Mouse (Mus musculus) embryonic facial prominence, embryonic 11.5 days (tissue): ENCODE data around the gene Iqschfp. TPM values are rescaled to one million over a fixed set of nuclear protein-coding genes. Genes with fewer than 3 reads are reported as not detected.

Source experiments
- ATAC-seq: fragments of 200-750 bp; cut with Nextera tagmentation; replicated peaks from 2 replicates; pipeline ENCODE4 v1.8.0; 2017; ENCODE audit warnings: low read depth; ENCODE audit not compliant: insufficient number of reproducible peaks, low FRiP score, low TSS enrichment
- DNase-seq: peaks from one replicate; pipeline ENCODE4 v3.0.0-alpha.2; 2015; ENCODE audit warnings: low spot score
- H3K27ac ChIP-seq: fragments of 300-500 bp; sonication (generic); replicated peaks from 2 replicates; pipeline ENCODE4 v1.5.1; 2014; ENCODE audit warnings: mild to moderate bottlenecking, low read depth, low read length, control low read depth
- H3K27me3 ChIP-seq: fragments of 300-500 bp; sonication (generic); 2 replicates; pipeline ENCODE4 v1.6.1; 2014; ENCODE audit warnings: mild to moderate bottlenecking, low read length, moderate library complexity, mixed read lengths; ENCODE audit not compliant: control insufficient read depth, insufficient read depth
- H3K36me3 ChIP-seq: fragments of 300-500 bp; sonication (generic); replicated peaks from 2 replicates; pipeline ENCODE4 v1.6.1; 2014; ENCODE audit warnings: low read depth, mild to moderate bottlenecking, low read length, moderate library complexity, mixed read lengths; ENCODE audit not compliant: control insufficient read depth, insufficient read depth
- H3K4me1 ChIP-seq: fragments of 300-500 bp; sonication (generic); 2 replicates; pipeline ENCODE4 v1.6.1; 2014; ENCODE audit warnings: low read length, mixed read lengths; ENCODE audit not compliant: control insufficient read depth, insufficient read depth
- H3K4me2 ChIP-seq: fragments of 300-500 bp; sonication (generic); 2 replicates; pipeline ENCODE4 v1.6.1; 2014; ENCODE audit warnings: low read depth, mild to moderate bottlenecking, control low read depth, low read length, moderate library complexity
- H3K4me3 ChIP-seq: fragments of 300-500 bp; sonication (generic); 2 replicates; pipeline ENCODE4 v1.5.1; 2014; ENCODE audit warnings: low read depth, low read length, control low read depth
- H3K9ac ChIP-seq: fragments of 300-500 bp; sonication (generic); replicated peaks from 2 replicates; pipeline ENCODE4 v1.6.1; 2014; ENCODE audit warnings: mild to moderate bottlenecking, control low read depth, low read length
- H3K9me3 ChIP-seq: fragments of 300-500 bp; sonication (generic); replicated peaks from 2 replicates; pipeline ENCODE4 v1.6.1; 2016; ENCODE audit warnings: mild to moderate bottlenecking, low read length, inconsistent platforms, mixed read lengths; ENCODE audit not compliant: control insufficient read depth
- WGBS: fragments of 180-500 bp; shearing (Covaris S2); extraction: QIAGEN DNeasy Blood & Tissue Kit; methylation state at CpG from one replicate; pipeline ENCODE4 v1.1.7; 2014; 5-methylcytosine and 5-hydroxymethylcytosine counted together
- polyA plus RNA-seq: library from polyadenylated mRNA; unstranded; fragments of >200 nt; fragmentation: Nextera tagmentation; extraction: Ambion mirVana; gene quantifications from 2 replicates; pipeline ENCODE4 v1.2.1, GENCODE M21; 2014

Gene Iqschfp
- polyA plus RNA-seq, 1 experiment from 2014 or later: 0.87 TPM

DNA sequence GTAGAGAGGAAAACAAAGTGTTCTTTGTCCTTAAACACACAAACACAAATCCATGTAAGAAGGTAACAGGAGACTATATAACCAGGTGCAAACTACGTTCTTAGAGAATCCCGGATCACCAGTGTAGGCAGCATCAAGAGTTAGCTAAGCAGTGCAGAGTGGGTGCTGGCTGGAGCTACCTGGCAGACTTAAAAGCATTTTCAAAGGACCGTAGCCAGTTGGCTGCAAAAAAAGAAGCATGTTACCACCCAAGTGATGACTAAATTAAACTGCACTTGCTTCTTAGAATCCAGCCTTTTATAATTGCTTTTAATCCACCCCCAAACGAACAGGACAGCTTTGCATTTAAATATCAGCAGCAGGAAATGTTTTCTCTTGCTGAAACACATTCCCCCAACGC lies 574.6 kb downstream of the Iqschfp start:
- no peak for ATAC-seq
- DNase-seq: no peak
- no peaks in the 10 kb centered on the region for H3K36me3 ChIP-seq
- H3K4me1 ChIP-seq: no peaks in the 10 kb centered on the region; the same call in 1 of the 2 replicates
- H3K9ac ChIP-seq: no peak overlapping the region
- no peaks in the 10 kb centered on the region for H3K27me3 ChIP-seq
- no peaks in the 10 kb centered on the region for H3K9me3 ChIP-seq
- H3K4me2 ChIP-seq: no peak overlapping the region
- no peak overlapping the region for H3K27ac ChIP-seq
- 21% methylated on average over 5 of the region's 5 CpGs for WGBS
- H3K4me3 ChIP-seq: no peak overlapping the region

DNA sequence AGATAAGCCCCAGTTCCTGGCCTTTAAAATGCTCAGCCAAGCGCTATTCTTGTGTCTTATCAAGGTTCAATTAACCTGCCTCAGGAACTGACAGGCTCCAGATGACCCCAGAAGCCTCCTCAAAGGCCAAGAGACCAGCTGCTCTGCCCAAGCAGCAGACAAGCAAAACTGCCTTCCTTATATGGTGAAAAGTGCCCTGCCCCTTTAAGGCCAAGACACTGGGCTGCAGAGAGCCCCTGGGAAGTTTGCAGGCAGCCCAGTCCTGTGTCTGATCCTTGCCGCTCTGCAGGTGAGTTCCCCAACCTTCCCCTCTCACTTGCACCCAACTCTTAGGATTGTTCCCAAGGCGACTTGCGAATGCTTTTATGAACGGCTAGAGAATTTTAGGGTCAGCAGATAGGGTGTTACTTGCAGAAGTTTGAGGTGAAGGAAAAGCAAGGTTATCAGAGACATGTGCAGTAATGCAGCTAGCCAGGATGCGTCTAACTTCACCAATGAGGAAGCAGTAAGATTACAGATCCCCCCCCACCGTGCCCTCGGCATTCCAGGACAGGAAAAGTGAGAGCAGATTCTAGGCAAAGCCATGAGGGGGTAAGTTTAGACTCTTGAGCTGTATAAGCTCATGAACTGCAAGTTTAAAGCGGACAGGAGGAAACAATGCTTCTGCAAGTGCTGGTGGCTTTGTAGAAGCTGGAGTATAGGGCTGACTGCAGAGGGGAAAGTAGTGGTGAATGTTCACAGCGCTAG lies 576.1 kb downstream of the Iqschfp start:
- peak overlapping the region; percentile 21 for H3K4me3 ChIP-seq
- peak overlapping the region; percentile 28 for H3K9ac ChIP-seq
- no peaks in the 10 kb centered on the region for H3K27me3 ChIP-seq
- no peaks in the 10 kb centered on the region for H3K36me3 ChIP-seq
- no peaks in the 10 kb centered on the region; the same call in 1 of the 2 replicates for H3K4me1 ChIP-seq
- H3K4me2 ChIP-seq: peak overlapping the region; percentile 47
- ATAC-seq (peak; percentile 56; the same call in 1 of the 2 replicates), DNase-seq (peak; percentile 61)
- H3K27ac ChIP-seq: no peak overlapping the region
- 2% methylated on average over 10 of the region's 10 CpGs for WGBS
- H3K9me3 ChIP-seq: no peaks in the 10 kb centered on the region

DNA sequence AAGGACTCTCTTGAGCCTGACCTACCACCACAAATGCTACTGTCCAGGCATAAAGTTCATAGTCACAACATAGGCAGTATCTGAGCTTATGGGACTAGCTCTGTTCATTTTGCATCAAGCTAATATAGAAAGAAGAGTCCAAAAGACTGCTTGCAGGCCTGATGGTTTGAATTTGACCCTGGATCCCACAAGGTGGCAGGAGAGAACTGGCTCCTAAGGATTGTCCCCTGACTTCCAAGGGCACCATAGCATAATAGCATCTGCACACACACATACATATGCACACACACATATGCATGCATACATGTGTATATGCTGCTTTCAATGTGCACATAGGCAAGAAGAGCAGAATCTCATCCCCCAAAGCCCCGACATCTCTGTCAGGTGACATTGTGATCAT lies 577.6 kb downstream of the Iqschfp start:
- ATAC-seq: no peak
- H3K4me1 ChIP-seq: no peaks in the 10 kb centered on the region; the same call in 1 of the 2 replicates
- WGBS: 84% methylated on average over 1 of the region's 1 CpGs

DNA sequence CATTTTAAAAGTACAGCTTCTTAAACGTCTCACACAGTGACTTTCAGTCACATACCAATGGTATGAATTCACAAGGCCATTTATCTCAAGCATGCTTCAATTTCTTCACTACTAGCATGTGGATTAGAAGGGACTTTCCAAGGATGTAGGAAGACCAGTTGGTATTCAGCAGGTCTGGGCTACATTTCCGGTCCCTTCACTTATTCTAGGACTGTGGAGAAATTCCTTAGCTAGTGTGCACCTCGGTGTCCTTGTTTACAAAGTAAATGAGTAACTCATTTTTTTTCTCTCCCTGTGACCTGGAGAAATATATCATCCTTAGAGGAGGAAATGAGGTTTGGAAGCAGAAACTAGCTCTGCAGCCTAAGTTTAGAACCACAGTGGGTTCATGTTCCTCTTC lies 578.0 kb downstream of the Iqschfp start:
- H3K9ac ChIP-seq: no peak overlapping the region
- H3K27me3 ChIP-seq: no peaks in the 10 kb centered on the region
- no peak overlapping the region for H3K27ac ChIP-seq
- ATAC-seq (no peak), DNase-seq (no peak)
- WGBS: 61% methylated on average over 3 of the region's 3 CpGs
- no peaks in the 10 kb centered on the region for H3K9me3 ChIP-seq
- H3K4me2 ChIP-seq: no peak overlapping the region
- no peaks in the 10 kb centered on the region; the same call in 1 of the 2 replicates for H3K4me1 ChIP-seq
- H3K4me3 ChIP-seq: no peak overlapping the region
- H3K36me3 ChIP-seq: no peaks in the 10 kb centered on the region

More for the DNA sequence above, 577.6 kb downstream of the Iqschfp start:
- no peak overlapping the region for H3K4me3 ChIP-seq
- no peaks in the 10 kb centered on the region for H3K36me3 ChIP-seq
- H3K27ac ChIP-seq: no peak overlapping the region
- DNase-seq: no peak
- H3K27me3 ChIP-seq: no peaks in the 10 kb centered on the region
- H3K9ac ChIP-seq: no peak overlapping the region
- no peak overlapping the region for H3K4me2 ChIP-seq
- no peaks in the 10 kb centered on the region for H3K9me3 ChIP-seq

DNA sequence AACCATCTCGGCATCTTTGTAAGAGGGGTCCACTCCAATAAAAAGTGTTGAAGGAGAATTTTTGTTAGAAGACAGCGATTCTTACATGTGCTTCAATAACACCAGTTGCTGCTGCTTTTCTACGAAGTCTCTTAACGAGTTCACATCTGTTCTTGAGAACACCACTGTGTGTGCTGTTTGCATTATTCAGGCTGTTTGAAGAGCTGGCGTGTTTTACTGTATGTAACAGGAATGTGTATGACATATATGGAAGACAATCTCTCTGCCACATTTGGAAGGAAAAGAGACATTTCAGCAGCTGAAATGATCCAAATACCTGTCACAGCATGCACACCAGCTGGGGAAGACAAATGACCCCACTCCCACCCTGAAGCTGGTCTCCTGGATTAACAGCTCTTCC lies 578.6 kb downstream of the Iqschfp start:
- DNase-seq (no peak), ATAC-seq (no peak)
- 65% methylated on average over 5 of the region's 5 CpGs for WGBS
- no peaks in the 10 kb centered on the region; the same call in 1 of the 2 replicates for H3K4me1 ChIP-seq
- no peaks in the 10 kb centered on the region for H3K27me3 ChIP-seq
- H3K36me3 ChIP-seq: no peaks in the 10 kb centered on the region
- H3K9me3 ChIP-seq: no peaks in the 10 kb centered on the region
- no peak overlapping the region for H3K27ac ChIP-seq
- H3K9ac ChIP-seq: no peak overlapping the region
- no peak overlapping the region for H3K4me2 ChIP-seq
- H3K4me3 ChIP-seq: no peak overlapping the region

DNA sequence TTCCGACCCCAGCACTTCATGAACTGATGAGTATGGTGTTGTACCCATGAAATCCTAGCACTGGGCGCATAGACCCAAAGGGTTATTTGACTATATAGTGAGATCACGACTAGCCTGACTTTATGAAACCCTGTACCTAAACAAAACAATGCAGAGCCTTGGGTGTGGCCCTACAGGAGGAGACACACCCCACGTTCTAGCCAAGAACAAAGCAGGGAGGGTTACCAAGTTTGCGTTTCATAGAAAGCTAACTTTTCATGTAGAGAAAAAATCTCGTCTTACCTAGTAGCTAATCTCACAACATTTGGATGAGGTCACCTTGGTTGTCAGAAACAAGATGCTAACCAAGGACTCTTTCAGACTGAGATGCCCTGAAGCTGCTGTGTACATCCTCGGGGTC lies 584.3 kb downstream of the Iqschfp start:
- DNase-seq: no peak
- Histone ChIP-seq H3K27me3 (no peaks in the 10 kb centered on the region), H3K27ac (no peak overlapping the region), H3K4me3 (no peak overlapping the region), H3K9ac (no peak overlapping the region), H3K9me3 (no peaks in the 10 kb centered on the region), H3K4me2 (no peak overlapping the region), H3K4me1 (no peaks in the 10 kb centered on the region), H3K36me3 (no peaks in the 10 kb centered on the region)
- whole genome bisulfite sequencing: 88% methylated on average over 7 of the region's 7 CpGs
- no peak for ATAC-seq

DNA sequence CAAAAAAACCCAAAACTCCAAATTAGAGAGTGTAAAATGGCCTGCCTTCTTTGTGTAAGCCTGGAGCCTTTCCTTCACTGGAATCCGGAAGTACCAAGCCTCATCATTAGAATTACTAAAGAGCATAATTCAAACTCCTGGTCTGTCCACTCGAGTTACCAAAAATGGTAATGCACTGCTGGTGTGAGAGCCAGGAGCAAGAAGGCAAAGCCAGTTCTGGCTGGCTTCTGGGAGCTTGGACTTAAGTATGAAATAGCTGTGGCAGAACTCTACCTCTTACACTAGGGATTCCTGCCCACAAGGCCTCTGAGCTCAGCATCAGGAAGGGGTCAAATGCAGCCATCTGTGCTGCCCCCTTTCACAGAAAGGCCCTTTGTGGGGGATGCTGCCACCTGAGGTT lies 585.4 kb downstream of the Iqschfp start:
- Histone ChIP-seq H3K4me1 (no peaks in the 10 kb centered on the region), H3K27me3 (no peaks in the 10 kb centered on the region), H3K4me3 (no peak overlapping the region), H3K9me3 (no peaks in the 10 kb centered on the region), H3K36me3 (no peaks in the 10 kb centered on the region), H3K4me2 (no peak overlapping the region), H3K27ac (no peak overlapping the region), H3K9ac (no peak overlapping the region)
- WGBS: 50% methylated on average over 2 of the region's 2 CpGs
- no peak for DNase-seq
- ATAC-seq: no peak

DNA sequence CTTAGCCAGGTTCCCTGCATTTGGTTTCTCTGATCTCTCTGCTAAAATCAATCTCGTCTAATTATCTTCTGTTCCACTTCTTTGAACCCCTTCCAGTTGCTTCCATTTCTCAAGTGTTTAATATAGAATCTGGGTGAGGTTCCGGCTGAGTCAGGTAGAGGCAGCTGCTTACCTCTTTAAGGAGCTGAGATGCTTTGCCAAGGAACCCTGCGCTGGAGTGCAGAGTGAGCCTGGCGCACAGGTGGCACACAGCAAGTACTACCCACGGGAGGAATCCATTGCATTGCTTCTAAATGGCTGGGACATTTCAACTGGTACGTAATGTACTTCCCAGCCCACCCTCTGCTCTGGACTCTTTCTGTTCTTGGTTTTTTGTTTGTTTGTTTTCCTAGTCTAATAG lies 587.2 kb downstream of the Iqschfp start:
- Histone ChIP-seq H3K4me2 (no peak overlapping the region), H3K4me1 (no peaks in the 10 kb centered on the region), H3K9ac (no peak overlapping the region), H3K27me3 (no peaks in the 10 kb centered on the region), H3K36me3 (no peaks in the 10 kb centered on the region), H3K9me3 (no peaks in the 10 kb centered on the region), H3K27ac (no peak overlapping the region), H3K4me3 (no peak overlapping the region)
- DNase-seq: no peak
- 82% methylated on average over 6 of the region's 6 CpGs for WGBS
- no peak for ATAC-seq
